Mouse (Mus musculus) testis, adult 2 months (tissue): Measurements from ENCODE around the gene Bmp8b. TPM values are rescaled to one million over a fixed set of nuclear protein-coding genes. Genes with fewer than 3 reads are reported as not detected.
"Not testable (repeated sequence)": the region's sequence is repeated elsewhere in the genome, so short reads cannot be mapped to it uniquely, and the experiment has no call there.

ENCODE experiments used
- H3K27ac ChIP-seq: fragments of 200-500 bp; 2 replicates; pipeline ENCODE4 v1.5.1; 2012; ENCODE audit warnings: low read depth, low read length; ENCODE audit not compliant: control insufficient read depth, insufficient read depth
- H3K27me3 ChIP-seq: fragments of 200-500 bp; 2 replicates; pipeline ENCODE4 v1.6.1; 2012; ENCODE audit warnings: mild to moderate bottlenecking, low read length, moderate library complexity; ENCODE audit not compliant: control insufficient read depth, insufficient read depth
- H3K36me3 ChIP-seq: fragments of 200-500 bp; 2 replicates; pipeline ENCODE4 v1.6.1; 2012; ENCODE audit warnings: mild to moderate bottlenecking, low read length; ENCODE audit not compliant: control insufficient read depth, insufficient read depth
- H3K4me1 ChIP-seq: fragments of 200-500 bp; 2 replicates; pipeline ENCODE4 v1.6.1; 2012; ENCODE audit warnings: low read length; ENCODE audit not compliant: control insufficient read depth, insufficient read depth
- H3K4me3 ChIP-seq: fragments of 200-500 bp; 2 replicates; pipeline ENCODE4 v1.5.1; 2012; ENCODE audit warnings: low read depth, mild to moderate bottlenecking, low read length, moderate library complexity, mixed read lengths; ENCODE audit not compliant: control insufficient read depth
- CTCF ChIP-seq: fragments of 200-500 bp; IDR thresholded peaks from 2 replicates; pipeline ENCODE4 v1.5.1; 2012; ENCODE audit warnings: low read depth, mild to moderate bottlenecking, inconsistent platforms, low read length, moderate library complexity; ENCODE audit not compliant: control insufficient read depth, insufficient read depth, insufficient replicate concordance
- POLR2A ChIP-seq: fragments of 200-500 bp; IDR thresholded peaks from 2 replicates; pipeline ENCODE4 v1.6.1; 2012; ENCODE audit warnings: low read depth, mild to moderate bottlenecking, inconsistent platforms, low read length, moderate library complexity; ENCODE audit not compliant: control insufficient read depth
- polyA plus RNA-seq: library from polyadenylated mRNA; depleted of rRNA; stranded (reverse); fragments of >200 nt; gene quantifications from 2 replicates; pipeline ENCODE4 v1.2.3, GENCODE M21; 2012

Bmp8b gene
- polyA plus RNA-seq, 1 experiment: 2.8 TPM

- Histone ChIP-seq H3K4me3 (no peak overlapping the region), H3K27ac (no peak overlapping the region), H3K4me1 (peaks cover 7% of the 10 kb centered on the region), H3K36me3 (no peaks in the 10 kb centered on the region), H3K27me3 (no peaks in the 10 kb centered on the region)
- no peak for TF ChIP-seq CTCF
- no peak for TF ChIP-seq POLR2A
These were observed 7.3 kb downstream of the Bmp8b start for GRCm38 (mm10) chr4:123112216-123112764.

GRCm38 (mm10) chr4:123114651-123115050 lies 9.7 kb downstream of the Bmp8b start:
- peak overlapping the region; percentile 45 for H3K4me3 ChIP-seq
- not testable (repeated sequence) for H3K27me3 ChIP-seq, H3K4me1 ChIP-seq, H3K36me3 ChIP-seq, H3K27ac ChIP-seq

GRCm38 (mm10) chr4:123116011-123116410 lies 11.0 kb downstream of the Bmp8b start, which contains the start of gene Oxct2b:
TSS of gene Oxct2b (plus strand) at chr4:123116266.
- Histone ChIP-seq H3K36me3 (no peaks in the 10 kb centered on the region), H3K27ac (no peak within 1 kb of the TSS), H3K27me3 (no peaks in the 10 kb centered on the region), H3K4me3 (peak within 1 kb of the TSS; percentile 80), H3K4me1 (peaks cover 10% of the 10 kb centered on the region)
- peak; percentile 49; the same call in 1 of the 2 replicates for TF ChIP-seq POLR2A
- no peak for TF ChIP-seq CTCF

- not testable (repeated sequence) for H3K36me3 ChIP-seq, H3K27ac ChIP-seq, H3K4me1 ChIP-seq, H3K27me3 ChIP-seq
- peak overlapping the region; percentile 80 for H3K4me3 ChIP-seq
These were observed 11.7 kb downstream of the Bmp8b start for GRCm38 (mm10) chr4:123116640-123117039.

- H3K4me1 ChIP-seq: peaks cover 5% of the 10 kb centered on the region
- H3K27me3 ChIP-seq: no peaks in the 10 kb centered on the region
- H3K4me3 ChIP-seq: no peak overlapping the region
- H3K36me3 ChIP-seq: no peaks in the 10 kb centered on the region
- TF ChIP-seq CTCF (no peak), POLR2A (no peak)
- H3K27ac ChIP-seq: no peak overlapping the region
These were observed 16.3 kb downstream of the Bmp8b start for GRCm38 (mm10) chr4:123121286-123121685.

- TF ChIP-seq CTCF (no peak), POLR2A (no peak)
- H3K27ac ChIP-seq: no peak overlapping the region
- H3K4me3 ChIP-seq: no peak overlapping the region
- no peaks in the 10 kb centered on the region for H3K4me1 ChIP-seq
- no peaks in the 10 kb centered on the region for H3K27me3 ChIP-seq
- peaks cover 5% of the 10 kb centered on the region for H3K36me3 ChIP-seq
These were observed 21.7 kb downstream of the Bmp8b start for GRCm38 (mm10) chr4:123126626-123127025.

GRCm38 (mm10) chr4:123127051-123127450 lies 22.1 kb downstream of the Bmp8b start:
- Histone ChIP-seq H3K36me3 (peaks cover 5% of the 10 kb centered on the region), H3K27ac (no peak overlapping the region), H3K4me1 (no peaks in the 10 kb centered on the region), H3K4me3 (no peak overlapping the region), H3K27me3 (no peaks in the 10 kb centered on the region)
- TF ChIP-seq POLR2A (no peak), CTCF (no peak)

GRCm38 (mm10) chr4:123137551-123137950 lies 32.6 kb downstream of the Bmp8b start:
- Histone ChIP-seq H3K4me3 (no peak overlapping the region), H3K27ac (no peak overlapping the region), H3K27me3 (no peaks in the 10 kb centered on the region), H3K4me1 (peaks cover 7% of the 10 kb centered on the region; the same call in 1 of the 2 replicates), H3K36me3 (peaks cover 1% of the 10 kb centered on the region; the same call in 1 of the 2 replicates)
- no peak for TF ChIP-seq POLR2A
- TF ChIP-seq CTCF: no peak
